Mouse (Mus musculus): ENCODE results near the gene Prkn.

GRCm38 (mm10) chr17:11607931-11608330, 767.7 kb downstream of the Prkn start:
- TF ChIP-seq CTCF (IDR thresholded peaks at IDR 0.05; ENCODE audit: low read depth) = no peak
- TF ChIP-seq EP300 (IDR thresholded peaks at IDR 0.05; ENCODE audit: low read depth) = no peak
